Mouse (Mus musculus): ENCODE data around the gene Gm8334. TPM values are rescaled to one million over a fixed set of nuclear protein-coding genes. Genes with fewer than 3 reads are reported as not detected.
"Not testable (repeated sequence)": the region's sequence is repeated elsewhere in the genome, so short reads cannot be mapped to it uniquely, and the experiment has no call there.

Gm8334 gene
- polyA plus RNA-seq (2015; fragmentation: Nextera tagmentation; extraction: Ambion mirVana): not detected in 2 replicates

DNA sequence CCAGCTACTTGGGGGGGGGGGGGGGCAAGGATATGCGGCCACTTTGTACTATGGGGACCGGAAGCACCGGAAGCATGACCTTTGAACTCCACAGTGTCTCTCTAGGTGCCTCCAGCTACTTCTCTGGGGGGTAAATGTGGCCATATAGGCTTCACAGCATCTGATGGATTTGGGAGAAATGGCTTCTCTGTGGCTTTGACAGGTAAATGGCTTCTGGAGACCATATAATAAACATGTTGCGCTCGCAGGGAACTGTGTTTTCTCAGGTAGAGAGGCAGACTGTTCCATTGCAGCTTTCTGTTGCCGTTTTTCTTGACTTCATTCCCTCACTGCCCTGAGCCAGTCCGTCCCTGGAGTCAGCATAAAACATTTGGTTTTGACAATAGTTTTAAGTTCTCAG, at the start of gene Gm8334:
Gene Gm8334, minus strand, starts transcription at position 101 of the 400 bp plus-strand sequence.
- not testable (repeated sequence) for H3K4me2 ChIP-seq (ENCODE audit: low read depth, low read length); H3K27me3 ChIP-seq (ENCODE audit: control insufficient read depth, insufficient read depth, low read depth, low read length); ATAC-seq (ENCODE audit: low read depth); H3K9ac ChIP-seq (ENCODE audit: low read depth, low read length); H3K4me3 ChIP-seq (ENCODE audit: low read depth, low read length); H3K9me3 ChIP-seq (replicated peaks; ENCODE audit: control insufficient read depth, low read length); H3K27ac ChIP-seq (ENCODE audit: low read length); H3K4me1 ChIP-seq (ENCODE audit: control insufficient read depth, low read depth, low read length); H3K36me3 ChIP-seq (ENCODE audit: control insufficient read depth, insufficient read depth)
- WGBS (ENCODE audit: insufficient replicate concordance): 72% methylated on average over 3 of the region's 7 CpGs

DNA sequence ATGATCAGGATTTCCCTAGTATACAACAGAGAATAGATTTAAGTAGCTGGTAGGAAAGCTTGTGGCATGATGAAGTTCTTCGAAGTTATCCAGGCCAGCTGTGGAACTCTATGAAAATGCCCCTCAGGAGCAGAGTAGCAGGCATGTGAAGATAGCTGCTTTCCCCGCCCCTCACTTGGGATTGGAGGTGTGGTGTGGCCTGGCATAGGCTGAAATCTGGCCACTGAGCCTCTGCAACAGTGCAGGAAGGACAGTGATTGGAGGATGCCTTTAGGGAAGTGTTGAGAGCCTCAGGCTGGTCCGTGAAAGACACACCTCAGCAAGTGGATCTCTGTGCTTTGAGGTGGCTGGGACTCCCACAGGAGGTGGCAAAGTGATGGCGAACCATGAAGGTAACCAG, 48.3 kb upstream of the Gm8334 start, which contains the start of gene Gm15127:
Gene Gm15127, plus strand, starts transcription at position 301 of the 400 bp plus-strand sequence.
- H3K36me3 ChIP-seq (ENCODE audit: control insufficient read depth, insufficient read depth); H3K4me1 ChIP-seq (ENCODE audit: control insufficient read depth, low read depth, low read length); H3K9me3 ChIP-seq (replicated peaks; ENCODE audit: control insufficient read depth, low read length); H3K9ac ChIP-seq (ENCODE audit: low read depth, low read length); H3K4me2 ChIP-seq (ENCODE audit: low read depth, low read length); H3K27ac ChIP-seq (ENCODE audit: low read length); H3K4me3 ChIP-seq (ENCODE audit: low read depth, low read length); ATAC-seq (ENCODE audit: low read depth); H3K27me3 ChIP-seq (ENCODE audit: control insufficient read depth, insufficient read depth, low read depth, low read length): not testable (repeated sequence)
- 68% methylated on average over 3 of the region's 4 CpGs for WGBS (ENCODE audit: insufficient replicate concordance)

Other genes with a start within 250 kb of the Gm8334 start
- not detected in 2 replicates for gene Gm15114, start 126.2 kb downstream of the Gm8334 start, polyA plus RNA-seq (2015; fragmentation: Nextera tagmentation; extraction: Ambion mirVana)
- not detected in 2 replicates for gene Gm15127, start 48.4 kb upstream of the Gm8334 start, polyA plus RNA-seq (2015; fragmentation: Nextera tagmentation; extraction: Ambion mirVana)
- not detected in 2 replicates for gene Luzp4, start 242.5 kb upstream of the Gm8334 start, polyA plus RNA-seq (2015; fragmentation: Nextera tagmentation; extraction: Ambion mirVana)